Mouse (Mus musculus) heart, postnatal 0 days (tissue): ENCODE measurements around the gene Cfap299.

Source experiments
- CTCF ChIP-seq: IDR thresholded peaks from 2 replicates; pipeline ENCODE4 v1.5.1; 2016; ENCODE audit warnings: antibody characterized with exemption, control low read depth, low read depth
- EP300 ChIP-seq: IDR thresholded peaks from 2 replicates; pipeline ENCODE4 v1.6.1; 2016; ENCODE audit warnings: antibody characterized with exemption, low read depth

DNA sequence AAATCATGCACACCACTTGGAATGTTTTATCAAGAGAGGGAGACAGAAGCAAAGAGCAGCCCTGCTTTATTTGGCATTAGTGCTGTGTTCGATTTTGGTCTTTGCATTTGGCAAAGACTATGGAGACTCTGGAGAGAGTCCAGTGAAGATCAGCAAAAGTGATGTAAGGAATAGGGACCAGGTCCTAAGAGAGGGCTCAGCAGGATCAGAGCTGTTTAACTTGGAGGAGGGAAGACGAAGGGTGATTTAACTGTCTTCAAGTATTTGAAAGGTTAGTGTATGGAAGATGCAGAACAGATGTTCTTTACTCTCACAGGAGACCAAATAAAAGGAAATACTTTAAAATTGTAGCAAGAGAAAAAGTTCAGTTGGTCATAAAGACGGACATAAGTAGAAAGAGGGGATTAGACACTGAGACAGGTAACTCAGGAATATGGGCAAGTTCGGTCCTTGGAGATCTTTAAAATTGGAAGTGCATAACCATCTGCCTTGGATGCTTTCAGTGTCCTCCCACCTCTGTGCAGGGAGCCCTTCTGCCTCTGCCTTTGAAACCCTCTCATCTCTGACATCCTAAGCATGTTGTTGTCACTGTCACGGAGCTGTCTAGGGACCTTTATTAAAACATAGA lies 31.8 kb downstream of the Cfap299 start:
- TF ChIP-seq CTCF (no peak), EP300 (no peak)
